Mouse (Mus musculus): ENCODE measurements at regions not wholly inside any gene's neighbourhood (a gene's known extent, or its start where the extent isn't known, plus 50 kb on each side); places are given as distances from the start of the nearest gene placed in this dataset.

- no peak for TF ChIP-seq CTCF (IDR thresholded peaks at IDR 0.05; ENCODE audit: borderline replicate concordance, extremely low read depth, insufficient read depth, insufficient read length)
- no peak for TF ChIP-seq POLR2A (IDR thresholded peaks at IDR 0.05; ENCODE audit: borderline replicate concordance, extremely low read depth, insufficient read depth, insufficient read length, poor library complexity, severe bottlenecking)
Observed at GRCm38 (mm10) chr7:129801431-129801847, 209.8 kb downstream of the Wdr11 start.
